Mouse (Mus musculus) hindbrain, postnatal 0 days (tissue): ENCODE results near the gene Ranbp3. TPM values are rescaled to one million over a fixed set of nuclear protein-coding genes. Genes with fewer than 3 reads are reported as not detected.

Experiments used
- ATAC-seq: fragments of 200-750 bp; cut with Nextera tagmentation; 2 replicates; pipeline ENCODE4 v1.8.0; 2017; ENCODE audit warnings: mild to moderate bottlenecking, moderate TSS enrichment, moderate library complexity
- DNase-seq: peaks from one replicate; pipeline ENCODE4 v3.0.0-alpha.2; 2015; ENCODE audit warnings: low spot score
- H3K27ac ChIP-seq: fragments of 300-500 bp; sonication (generic); 2 replicates; pipeline ENCODE4 v1.5.1; 2014; ENCODE audit warnings: mild to moderate bottlenecking
- H3K27me3 ChIP-seq: fragments of 300-500 bp; sonication (generic); 2 replicates; pipeline ENCODE4 v1.6.1; 2014; ENCODE audit warnings: low read length, mixed read lengths; ENCODE audit not compliant: insufficient read depth
- H3K36me3 ChIP-seq: fragments of 300-500 bp; sonication (generic); 2 replicates; pipeline ENCODE4 v1.6.1; 2014; ENCODE audit warnings: low read length, mixed read lengths; ENCODE audit not compliant: insufficient read depth
- H3K4me1 ChIP-seq: fragments of 300-500 bp; sonication (generic); 2 replicates; pipeline ENCODE4 v1.6.1; 2014; ENCODE audit warnings: antibody characterized with exemption, low read length, mixed read lengths; ENCODE audit not compliant: insufficient read depth
- H3K4me2 ChIP-seq: fragments of 300-500 bp; sonication (generic); 2 replicates; pipeline ENCODE4 v1.6.1; 2014; ENCODE audit warnings: low read depth, mild to moderate bottlenecking, low read length, moderate library complexity, mixed read lengths
- H3K4me3 ChIP-seq: fragments of 300-500 bp; sonication (generic); 2 replicates; pipeline ENCODE4 v1.5.1; 2014; ENCODE audit warnings: low read length
- H3K9ac ChIP-seq: fragments of 300-500 bp; sonication (generic); replicated peaks from 2 replicates; pipeline ENCODE4 v1.6.1; 2014; ENCODE audit warnings: mild to moderate bottlenecking, low read length, moderate library complexity, mixed read lengths
- H3K9me3 ChIP-seq: fragments of 300-500 bp; sonication (generic); 2 replicates; pipeline ENCODE4 v1.6.1; 2016; ENCODE audit warnings: low read length, mixed read lengths
- CTCF ChIP-seq: IDR thresholded peaks from 2 replicates; pipeline ENCODE4 v1.5.1; 2016; ENCODE audit warnings: antibody characterized with exemption, control low read depth, low read depth
- WGBS: fragments of 180-500 bp; shearing (Covaris S2); extraction: QIAGEN DNeasy Blood & Tissue Kit; methylation state at CpG from one replicate; pipeline ENCODE4 v1.1.7; 2014; 5-methylcytosine and 5-hydroxymethylcytosine counted together
- polyA plus RNA-seq: library from polyadenylated mRNA; unstranded; fragments of >200 nt; fragmentation: Nextera tagmentation; extraction: Ambion mirVana; gene quantifications from 2 replicates; pipeline ENCODE4 v1.2.1, GENCODE M21; 2015
- total RNA-seq: library from RNA; depleted of rRNA; stranded (reverse); fragments of >200 nt; gene quantifications from 2 replicates; pipeline ENCODE4 v1.2.3, GENCODE M21; 2014

Ranbp3 gene
- total and polyA plus RNA-seq, 2 experiments from 2014 or later = 88.7 to 121 TPM

- H3K27ac ChIP-seq = no peak overlapping the region
- peaks cover 3% of the 10 kb centered on the region for H3K4me1 ChIP-seq
- H3K36me3 ChIP-seq = peaks cover 23% of the 10 kb centered on the region
- no peak overlapping the region for H3K4me3 ChIP-seq
- TF ChIP-seq CTCF = no peak
- ATAC-seq (no peak), DNase-seq (no peak)
- H3K4me2 ChIP-seq = no peak overlapping the region
- H3K9ac ChIP-seq = no peak overlapping the region
- no peaks in the 10 kb centered on the region for H3K27me3 ChIP-seq
- WGBS = 88% methylated on average over 2 of the region's 2 CpGs
- H3K9me3 ChIP-seq = no peaks in the 10 kb centered on the region
These were observed 15.6 kb downstream of the Ranbp3 start for GRCm38 (mm10) chr17:56688689-56689088.

GRCm38 (mm10) chr17:56693395-56693794, 20.3 kb downstream of the Ranbp3 start:
- Histone ChIP-seq H3K4me3 (no peak overlapping the region), H3K27me3 (no peaks in the 10 kb centered on the region), H3K27ac (peak overlapping the region; percentile 12; the same call in 1 of the 2 replicates), H3K9ac (peak overlapping the region; percentile 28; the same call in 1 of the 2 replicates), H3K36me3 (peaks cover 22% of the 10 kb centered on the region), H3K4me2 (no peak overlapping the region), H3K9me3 (no peaks in the 10 kb centered on the region), H3K4me1 (peaks cover 7% of the 10 kb centered on the region)
- TF ChIP-seq CTCF = no peak
- ATAC-seq (peak; percentile 39), DNase-seq (no peak)
- 13% methylated on average over 1 of the region's 1 CpGs for WGBS

- WGBS = 28% methylated on average over 6 of the region's 6 CpGs
- Histone ChIP-seq H3K9ac (peak overlapping the region; percentile 28; the same call in 1 of the 2 replicates), H3K9me3 (no peaks in the 10 kb centered on the region), H3K4me2 (no peak overlapping the region), H3K27me3 (no peaks in the 10 kb centered on the region), H3K36me3 (peaks cover 25% of the 10 kb centered on the region), H3K27ac (peak overlapping the region; percentile 12; the same call in 1 of the 2 replicates), H3K4me1 (peaks cover 7% of the 10 kb centered on the region), H3K4me3 (no peak overlapping the region)
- ATAC-seq (peak; percentile 70), DNase-seq (peak; percentile 85)
- no peak for TF ChIP-seq CTCF
These were observed 20.8 kb downstream of the Ranbp3 start for GRCm38 (mm10) chr17:56693851-56694310.

- no peak overlapping the region for H3K4me3 ChIP-seq
- no peak overlapping the region for H3K27ac ChIP-seq
- ATAC-seq (no peak), DNase-seq (no peak)
- H3K4me2 ChIP-seq = no peak overlapping the region
- no peak for TF ChIP-seq CTCF
- H3K9me3 ChIP-seq = no peaks in the 10 kb centered on the region
- 86% methylated on average over 2 of the region's 2 CpGs for WGBS
- H3K4me1 ChIP-seq = no peaks in the 10 kb centered on the region
- no peak overlapping the region for H3K9ac ChIP-seq
- H3K27me3 ChIP-seq = no peaks in the 10 kb centered on the region
- peaks cover 80% of the 10 kb centered on the region for H3K36me3 ChIP-seq
These were observed 27.4 kb downstream of the Ranbp3 start for GRCm38 (mm10) chr17:56700451-56700850.

GRCm38 (mm10) chr17:56703038-56703437, 29.9 kb downstream of the Ranbp3 start:
- Histone ChIP-seq H3K4me3 (no peak overlapping the region), H3K36me3 (peaks cover 87% of the 10 kb centered on the region), H3K9me3 (no peaks in the 10 kb centered on the region), H3K27ac (no peak overlapping the region), H3K27me3 (no peaks in the 10 kb centered on the region), H3K9ac (no peak overlapping the region), H3K4me1 (no peaks in the 10 kb centered on the region), H3K4me2 (no peak overlapping the region)
- DNase-seq (no peak), ATAC-seq (no peak)
- 90% methylated on average over 4 of the region's 4 CpGs for WGBS
- TF ChIP-seq CTCF = no peak

- Histone ChIP-seq H3K4me2 (no peak overlapping the region), H3K27me3 (no peaks in the 10 kb centered on the region), H3K9me3 (no peaks in the 10 kb centered on the region), H3K4me1 (no peaks in the 10 kb centered on the region), H3K27ac (no peak overlapping the region), H3K9ac (no peak overlapping the region), H3K36me3 (peaks cover 93% of the 10 kb centered on the region), H3K4me3 (no peak overlapping the region)
- DNase-seq (no peak), ATAC-seq (no peak)
- no peak for TF ChIP-seq CTCF
- WGBS = 93% methylated on average over 1 of the region's 1 CpGs
These were observed 33.4 kb downstream of the Ranbp3 start for GRCm38 (mm10) chr17:56706515-56706914.

- peak; percentile 22 for DNase-seq
- H3K9ac ChIP-seq = no peak overlapping the region
- H3K27ac ChIP-seq = no peak overlapping the region
- ATAC-seq = no peak
- no peak overlapping the region for H3K4me3 ChIP-seq
- no peak for TF ChIP-seq CTCF
- H3K36me3 ChIP-seq = peaks cover 83% of the 10 kb centered on the region
- H3K27me3 ChIP-seq = no peaks in the 10 kb centered on the region
- H3K9me3 ChIP-seq = no peaks in the 10 kb centered on the region
- 54% methylated on average over 4 of the region's 4 CpGs for whole genome bisulfite sequencing
- no peak overlapping the region for H3K4me2 ChIP-seq
- no peaks in the 10 kb centered on the region for H3K4me1 ChIP-seq
These were observed 35.6 kb downstream of the Ranbp3 start for GRCm38 (mm10) chr17:56708692-56709091.
